In genomic region chr4:118359896-118360720, GRCm38 (mm10) we compare ENCODE assay signal across 8 mouse cellular contexts. TPM values are rescaled to one million over a fixed set of nuclear protein-coding genes. Genes with fewer than 3 reads are reported as not detected.
DNase-seq lines count a peak whose midpoint lies in the region; ATAC-seq and TF ChIP-seq lines count a peak whose summit lies in the region.

No protein-coding gene starts in this region.

- no peak for TF ChIP-seq CTCF in ES-Bruce4 (IDR thresholded peaks at IDR 0.05; ENCODE audit: low read depth, low read length)

- no peaks in the 10 kb centered on the region for H3K27me3 ChIP-seq in ES-Bruce4 (ENCODE audit: control insufficient read depth, insufficient read depth, low read length, poor library complexity, severe bottlenecking)
- H3K27me3 ChIP-seq in heart, embryonic 15.5 days: no peaks in the 10 kb centered on the region
- no peaks in the 10 kb centered on the region for H3K27me3 ChIP-seq in liver, embryonic 16.5 days (ENCODE audit: control insufficient read depth, insufficient read depth, low read depth, low read length)
- no peaks in the 10 kb centered on the region for H3K27me3 ChIP-seq in neural tube, embryonic 11.5 days (ENCODE audit: control insufficient read depth, insufficient read depth, low read length)
- no peaks in the 10 kb centered on the region for H3K27me3 ChIP-seq in stomach, embryonic 16.5 days (ENCODE audit: control insufficient read depth, insufficient read depth, low read length)

- peak overlapping the region; percentile 86 for H3K9ac ChIP-seq in ES-Bruce4 (ENCODE audit: low read depth, poor library complexity, severe bottlenecking)
- H3K9ac ChIP-seq in heart, embryonic 15.5 days: peak overlapping the region; percentile 83
- H3K9ac ChIP-seq in liver, embryonic 16.5 days (ENCODE audit: low read depth, low read length): peak overlapping the region; percentile 75
- peak overlapping the region; percentile 85 for H3K9ac ChIP-seq in neural tube, embryonic 11.5 days (ENCODE audit: low read length)
- peak overlapping the region; percentile 93 for H3K9ac ChIP-seq in stomach, embryonic 16.5 days (ENCODE audit: low read length)

- no peaks in the 10 kb centered on the region for H3K9me3 ChIP-seq in ES-Bruce4 (replicated peaks; ENCODE audit: control insufficient read depth, insufficient read depth, low read length, poor library complexity, severe bottlenecking)
- no peaks in the 10 kb centered on the region for H3K9me3 ChIP-seq in heart, embryonic 15.5 days (replicated peaks)
- H3K9me3 ChIP-seq in liver, embryonic 16.5 days (replicated peaks; ENCODE audit: control insufficient read depth, low read length): no peaks in the 10 kb centered on the region
- H3K9me3 ChIP-seq in neural tube, embryonic 11.5 days (ENCODE audit: control insufficient read depth, low read length): no peaks in the 10 kb centered on the region
- H3K9me3 ChIP-seq in stomach, embryonic 16.5 days (replicated peaks; ENCODE audit: control insufficient read depth, low read length): no peaks in the 10 kb centered on the region

- H3K4me3 ChIP-seq in ES-Bruce4 (ENCODE audit: low read depth, low read length): peak overlapping the region; percentile 62
- H3K4me3 ChIP-seq in heart, embryonic 15.5 days: peak overlapping the region; percentile 76
- H3K4me3 ChIP-seq in liver, embryonic 16.5 days (ENCODE audit: low read depth, low read length): peak overlapping the region; percentile 72
- H3K4me3 ChIP-seq in neural tube, embryonic 11.5 days (ENCODE audit: low read depth, low read length): peak overlapping the region; percentile 51
- H3K4me3 ChIP-seq in stomach, embryonic 16.5 days (replicated peaks; ENCODE audit: low read length): peak overlapping the region; percentile 79

- peak overlapping the region; percentile 95 for H3K4me2 ChIP-seq in heart, embryonic 15.5 days
- H3K4me2 ChIP-seq in liver, embryonic 16.5 days (ENCODE audit: low read depth, low read length): peak overlapping the region; percentile 93
- H3K4me2 ChIP-seq in neural tube, embryonic 11.5 days (ENCODE audit: low read depth): peak overlapping the region; percentile 93
- peak overlapping the region; percentile 98 for H3K4me2 ChIP-seq in stomach, embryonic 16.5 days (ENCODE audit: low read depth, low read length)

- peaks cover 10% of the 10 kb centered on the region for H3K36me3 ChIP-seq in ES-Bruce4 (ENCODE audit: control insufficient read depth, insufficient read depth, low read length, poor library complexity, severe bottlenecking)
- peaks cover 31% of the 10 kb centered on the region; the same call in 1 of the 2 replicates for H3K36me3 ChIP-seq in heart, embryonic 15.5 days
- peaks cover 18% of the 10 kb centered on the region for H3K36me3 ChIP-seq in liver, embryonic 16.5 days (ENCODE audit: control insufficient read depth, insufficient read depth)
- H3K36me3 ChIP-seq in neural tube, embryonic 11.5 days (ENCODE audit: control insufficient read depth, insufficient read depth, low read length): peaks cover 8% of the 10 kb centered on the region
- peaks cover 10% of the 10 kb centered on the region for H3K36me3 ChIP-seq in stomach, embryonic 16.5 days (ENCODE audit: control insufficient read depth, insufficient read depth, low read length)

- WGBS in heart, embryonic 15.5 days: under 1% methylated on average over 54 of the region's 54 CpGs
- WGBS in liver, embryonic 16.5 days (ENCODE audit: insufficient replicate concordance): under 1% methylated on average over 54 of the region's 54 CpGs
- WGBS in neural tube, embryonic 11.5 days: under 1% methylated on average over 52 of the region's 54 CpGs
- 2% methylated on average over 54 of the region's 54 CpGs for WGBS in stomach, embryonic 16.5 days

- H3K4me1 ChIP-seq in ES-Bruce4 (ENCODE audit: control insufficient read depth, insufficient read depth, low read length): no peaks in the 10 kb centered on the region
- peaks cover 13% of the 10 kb centered on the region for H3K4me1 ChIP-seq in heart, embryonic 15.5 days (replicated peaks)
- H3K4me1 ChIP-seq in liver, embryonic 16.5 days (ENCODE audit: control insufficient read depth, low read depth, low read length): peaks cover 11% of the 10 kb centered on the region
- peaks cover 12% of the 10 kb centered on the region for H3K4me1 ChIP-seq in neural tube, embryonic 11.5 days (ENCODE audit: control insufficient read depth, insufficient read depth, low read length)
- H3K4me1 ChIP-seq in stomach, embryonic 16.5 days (ENCODE audit: control insufficient read depth, insufficient read depth, low read length): peaks cover 9% of the 10 kb centered on the region

- peak; percentile 56 for DNase-seq in c-Kit-positive CD71-negative TER-119-negative erythroid progenitor cells, embryonic 14.5 days (ENCODE audit: low read depth)
- DNase-seq in fibroblast of lung, adult 2 months (ENCODE audit: low read depth): peak; percentile 32
- peak; percentile 86 for DNase-seq in kidney, postnatal 10 days
- DNase-seq in neural tube, embryonic 11.5 days (ENCODE audit: low spot score): peak; percentile 81

- no peak overlapping the region for H3K27ac ChIP-seq in ES-Bruce4 (ENCODE audit: insufficient read depth, low read length)
- peak overlapping the region; percentile 80 for H3K27ac ChIP-seq in heart, embryonic 15.5 days
- peak overlapping the region; percentile 70 for H3K27ac ChIP-seq in liver, embryonic 16.5 days (ENCODE audit: low read length)
- H3K27ac ChIP-seq in neural tube, embryonic 11.5 days (ENCODE audit: low read depth, low read length): peak overlapping the region; percentile 83
- H3K27ac ChIP-seq in stomach, embryonic 16.5 days (ENCODE audit: low read length): peak overlapping the region; percentile 84

- ATAC-seq in heart, embryonic 15.5 days (replicated peaks; ENCODE audit: insufficient number of reproducible peaks, insufficient read depth, low FRiP score, low read depth): peak; percentile 62
- ATAC-seq in liver, embryonic 16.5 days (ENCODE audit: low read depth): peak; percentile 75
- ATAC-seq in neural tube, embryonic 11.5 days (ENCODE audit: insufficient read depth, low FRiP score, low TSS enrichment): peak; percentile 81
- peak; percentile 84 for ATAC-seq in stomach, embryonic 16.5 days (ENCODE audit: insufficient read depth, low FRiP score)

- no peak for TF ChIP-seq EP300 in ES-Bruce4 (IDR thresholded peaks at IDR 0.05; ENCODE audit: insufficient read depth, low read depth, low read length)

- TF ChIP-seq POLR2A in ES-Bruce4 (IDR thresholded peaks at IDR 0.05; ENCODE audit: insufficient read depth, low read length): no peak

RNA-seq across cellular contexts. Expression of gene Szt2, which starts 49.0 kb away (rescaled TPM):
- polyA plus RNA-seq in ES-Bruce4 (2011; ENCODE audit: insufficient read depth, insufficient read length, low read depth, missing spikeins): 16.0 and 17.2 TPM in 2 replicates
- 4.6 and 5.5 TPM in 2 replicates for polyA plus RNA-seq in heart, embryonic 15.5 days (2015; fragmentation: Nextera tagmentation; extraction: Ambion mirVana)
- polyA plus RNA-seq in liver, embryonic 16.5 days (2015; fragmentation: Nextera tagmentation; extraction: Ambion mirVana): 2.1 and 3.1 TPM in 2 replicates
- polyA plus RNA-seq in neural tube, embryonic 11.5 days (2014; fragmentation: Nextera tagmentation; extraction: Ambion mirVana): 11.3 and 11.6 TPM in 2 replicates
- polyA plus RNA-seq in stomach, embryonic 16.5 days (2015; fragmentation: Nextera tagmentation; extraction: Ambion mirVana): 6.7 and 6.8 TPM in 2 replicates

RNA-seq across cellular contexts. Expression of gene Med8, which starts 49.0 kb away (rescaled TPM):
- polyA plus RNA-seq in ES-Bruce4 (2011; ENCODE audit: insufficient read depth, insufficient read length, low read depth, missing spikeins): 76.1 and 87.3 TPM in 2 replicates
- 60.6 and 68.7 TPM in 2 replicates for polyA plus RNA-seq in heart, embryonic 15.5 days (2015; fragmentation: Nextera tagmentation; extraction: Ambion mirVana)
- polyA plus RNA-seq in liver, embryonic 16.5 days (2015; fragmentation: Nextera tagmentation; extraction: Ambion mirVana): 60.9 and 64.3 TPM in 2 replicates
- polyA plus RNA-seq in neural tube, embryonic 11.5 days (2014; fragmentation: Nextera tagmentation; extraction: Ambion mirVana): 139 and 152 TPM in 2 replicates
- polyA plus RNA-seq in stomach, embryonic 16.5 days (2015; fragmentation: Nextera tagmentation; extraction: Ambion mirVana): 91.0 and 92.0 TPM in 2 replicates

Comparison
In these comparisons a context has a peak if more than half of its experiments do, and no peak if none do; other contexts are left out.
1. DNase-seq: peak in every context shown above with its lines; median percentile 86 in kidney, postnatal 10 days; 81 in neural tube, embryonic 11.5 days; 56 in c-Kit-positive CD71-negative TER-119-negative erythroid progenitor cells, embryonic 14.5 days; 32 in fibroblast of lung, adult 2 months.